Mouse (Mus musculus) heart, adult 8-10 months (tissue): ENCODE data around the gene Trim3. TPM values are rescaled to one million over a fixed set of nuclear protein-coding genes. Genes with fewer than 3 reads are reported as not detected.

Experiments
- DNase-seq: peaks from one replicate; pipeline ENCODE4 v3.0.0; 2022; ENCODE audit warnings: low spot score
- total RNA-seq, 4 experiments: library from RNA; stranded (reverse); gene quantifications; 2 replicates each; pipeline ENCODE4 v1.2.4; 2022

The Trim3 gene
- total RNA-seq, 4 experiments from 2014 or later, result 21.2 to 26.8 (median 23.5) TPM

GRCm38 (mm10) chr7:105559016-105559415, 74.4 kb downstream of the Trim3 start:
- no peak for DNase-seq

GRCm38 (mm10) chr7:105557671-105558070, 75.7 kb downstream of the Trim3 start:
- no peak for DNase-seq

GRCm38 (mm10) chr7:105556406-105556805, 77.0 kb downstream of the Trim3 start:
- no peak for DNase-seq

- no peak for DNase-seq
Measured at GRCm38 (mm10) chr7:105555571-105555970, 77.8 kb downstream of the Trim3 start.

Other genes starting within 250 kb of the Trim3 start
- gene Fam160a2, start 233.5 kb downstream of the Trim3 start, total RNA-seq, result 10 to 100 TPM; 16.5 to 20.9 (median 18.3) TPM
- not detected for gene Cnga4, start 229.0 kb downstream of the Trim3 start, total RNA-seq
- not detected for gene Cckbr, start 207.8 kb downstream of the Trim3 start, total RNA-seq
- 10 to 100 TPM; 15.1 to 19.7 (median 17.4) TPM for gene Cavin3, start 151.3 kb downstream of the Trim3 start, total RNA-seq
- gene Smpd1, start 79.2 kb downstream of the Trim3 start, total RNA-seq, result 100 to 1,000 TPM; 168 to 182 (median 178) TPM
- 100 to 1,000 TPM; 118 to 143 (median 136) TPM for gene Apbb1, start 51.9 kb downstream of the Trim3 start, total RNA-seq
- under 1 TPM in 1 of 4 experiments, not detected in 3; 0.28 TPM for gene Hpx, start 33.4 kb downstream of the Trim3 start, total RNA-seq
- 10 to 100 TPM; 75.1 to 86.0 (median 79.7) TPM for gene Timm10b, start 6.5 kb upstream of the Trim3 start, total RNA-seq
- gene Arfip2, start 6.8 kb upstream of the Trim3 start, total RNA-seq, result 10 to 100 TPM; 11.5 to 14.1 (median 13.0) TPM
- gene Gm45799, start 7.0 kb upstream of the Trim3 start, total RNA-seq, result 1 to 10 TPM; 1.1 to 6.9 (median 1.8) TPM
- gene Dnhd1, start 17.3 kb upstream of the Trim3 start, total RNA-seq, result under 1 TPM; 0.20 to 0.73 (median 0.61) TPM
- 10 to 100 TPM; 74.6 to 86.7 (median 79.5) TPM for gene Ilk, start 103.0 kb upstream of the Trim3 start, total RNA-seq
- 10 to 100 TPM in 3 of 4 experiments, 1 to 10 TPM in 1; 8.8 to 10.4 (median 10.2) TPM for gene Rrp8, start 103.8 kb upstream of the Trim3 start, total RNA-seq
- gene Taf10, start 110.8 kb upstream of the Trim3 start, total RNA-seq, result 100 to 1,000 TPM; 102 to 119 (median 112) TPM
- gene Tpp1, start 118.7 kb upstream of the Trim3 start, total RNA-seq, result 10 to 100 TPM; 39.0 to 57.8 (median 45.5) TPM
- gene Dchs1, start 154.1 kb upstream of the Trim3 start, total RNA-seq, result 1 to 10 TPM; 4.3 to 8.7 (median 7.3) TPM
- gene Mrpl17, start 177.5 kb upstream of the Trim3 start, total RNA-seq, result 100 to 1,000 TPM; 123 to 132 (median 127) TPM